Mouse (Mus musculus) lung, adult 2 months (tissue): ENCODE data around the gene Olfr145. TPM values are rescaled to one million over a fixed set of nuclear protein-coding genes. Genes with fewer than 3 reads are reported as not detected.

Experiments used
- DNase-seq: peaks from one replicate; pipeline ENCODE4 v3.0.0; 2022
- H3K4me1 ChIP-seq: fragments of 200-500 bp; 2 replicates; pipeline ENCODE4 v1.6.1; 2011; ENCODE audit warnings: low read length; ENCODE audit not compliant: control insufficient read depth, insufficient read depth
- H3K4me3 ChIP-seq: fragments of 200-500 bp; replicated peaks from 2 replicates; pipeline ENCODE3; 2011; ENCODE audit warnings: low read depth, mild to moderate bottlenecking, control low read depth, low read length; ENCODE audit errors: extremely low read depth
- CTCF ChIP-seq: fragments of 200-500 bp; IDR thresholded peaks from 2 replicates; pipeline ENCODE4 v1.5.1; 2011; ENCODE audit warnings: mild to moderate bottlenecking, low read length, control low read depth; ENCODE audit not compliant: insufficient read depth
- POLR2A ChIP-seq: fragments of 200-500 bp; IDR thresholded peaks from 2 replicates; pipeline ENCODE4 v1.6.1; 2011; ENCODE audit warnings: low read depth, mild to moderate bottlenecking, control low read depth, low read length, borderline replicate concordance; ENCODE audit errors: extremely low read depth
- WGBS: fragments of 180-500 bp; shearing (Covaris S2); methylation state at CpG from one replicate; pipeline ENCODE4 v1.1.7; 2018; 5-methylcytosine and 5-hydroxymethylcytosine counted together
- polyA plus RNA-seq: library from polyadenylated mRNA; depleted of rRNA; stranded (reverse); fragments of >200 nt; gene quantifications from 2 replicates; pipeline ENCODE4 v1.2.3, GENCODE M21; 2012; rRNA removed

The Olfr145 gene
- polyA plus RNA-seq, result not detected in 2 replicates

DNA sequence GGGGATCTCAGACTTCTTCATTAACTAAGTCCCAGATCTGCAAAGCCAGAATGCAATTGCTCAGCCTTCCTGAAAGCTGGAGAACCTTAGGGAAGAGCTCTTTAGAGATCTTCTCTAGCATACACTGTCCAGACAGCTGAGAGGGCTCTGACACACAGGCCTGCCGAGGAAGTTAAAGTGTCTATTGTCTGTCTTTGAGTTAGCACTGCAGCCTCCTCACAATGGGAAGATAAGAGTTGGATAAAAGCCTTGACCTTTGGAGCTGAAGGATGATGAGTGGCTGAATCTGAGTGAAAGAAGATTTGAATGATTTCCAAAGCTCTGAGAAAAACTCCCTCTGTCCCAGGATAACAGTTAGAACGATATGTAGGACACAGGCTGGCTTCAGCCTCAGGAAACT lies at the start of gene Olfr145:
Olfr145 (plus strand) TSS at position 64 of the 400 bp plus-strand sequence.
- 26% methylated on average over 2 of the region's 2 CpGs for WGBS
- Histone ChIP-seq H3K4me3 (no peak within 1 kb of the TSS), H3K4me1 (no peaks in the 10 kb centered on the region)
- no peak for DNase-seq
- no peak for TF ChIP-seq CTCF
- TF ChIP-seq POLR2A, result no peak

DNA sequence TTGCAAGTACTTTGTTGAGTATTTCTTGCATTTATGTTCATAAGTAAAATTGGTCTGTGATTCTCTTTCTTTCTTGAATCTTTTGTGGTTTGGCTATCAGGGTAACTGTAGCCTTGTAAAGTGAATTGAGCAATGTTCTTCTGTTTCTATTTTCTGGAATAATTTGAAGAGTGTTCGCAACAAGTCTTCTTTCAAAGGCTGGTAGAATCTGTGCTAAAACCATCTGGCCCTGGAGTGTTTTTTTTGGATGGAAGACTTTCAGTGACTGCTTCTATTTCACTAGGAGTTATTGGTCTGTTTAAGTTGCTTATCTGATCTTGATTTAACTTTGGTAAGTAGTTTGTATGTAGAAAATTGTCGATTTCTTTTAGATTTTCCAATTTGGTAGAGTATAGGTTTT lies 47.3 kb upstream of the Olfr145 start:
- H3K4me3 ChIP-seq, result no peak overlapping the region
- TF ChIP-seq CTCF, result no peak
- TF ChIP-seq POLR2A, result no peak
- no peak for DNase-seq
- 72% methylated on average over 2 of the region's 2 CpGs for WGBS
- H3K4me1 ChIP-seq, result no peaks in the 10 kb centered on the region

DNA sequence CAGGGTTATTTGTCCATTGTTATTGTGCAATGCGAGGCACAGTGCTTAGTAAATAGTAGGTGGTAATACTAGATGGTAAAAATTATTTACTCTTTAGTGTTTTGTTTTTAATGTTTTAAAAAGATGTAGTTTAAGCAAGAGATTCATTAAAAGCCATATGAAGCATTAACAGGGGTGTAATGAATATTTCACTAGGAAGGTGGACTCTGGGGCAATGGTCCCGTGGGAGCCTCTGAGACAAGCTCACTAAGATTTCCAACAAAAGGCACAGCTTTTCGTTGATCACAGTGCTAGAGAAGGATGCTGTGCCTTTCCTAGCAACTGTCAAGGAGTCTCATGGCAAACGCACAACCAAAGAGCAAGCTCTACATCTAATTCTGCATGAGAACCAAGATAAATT lies 42.6 kb upstream of the Olfr145 start, which contains the start of gene Olfr877:
Olfr877 (plus strand) TSS at position 301 of the 400 bp plus-strand sequence.
- TF ChIP-seq POLR2A, result no peak
- WGBS, result 67% methylated on average over 4 of the region's 4 CpGs
- Histone ChIP-seq H3K4me1 (no peaks in the 10 kb centered on the region), H3K4me3 (no peak within 1 kb of the TSS)
- DNase-seq, result no peak

DNA sequence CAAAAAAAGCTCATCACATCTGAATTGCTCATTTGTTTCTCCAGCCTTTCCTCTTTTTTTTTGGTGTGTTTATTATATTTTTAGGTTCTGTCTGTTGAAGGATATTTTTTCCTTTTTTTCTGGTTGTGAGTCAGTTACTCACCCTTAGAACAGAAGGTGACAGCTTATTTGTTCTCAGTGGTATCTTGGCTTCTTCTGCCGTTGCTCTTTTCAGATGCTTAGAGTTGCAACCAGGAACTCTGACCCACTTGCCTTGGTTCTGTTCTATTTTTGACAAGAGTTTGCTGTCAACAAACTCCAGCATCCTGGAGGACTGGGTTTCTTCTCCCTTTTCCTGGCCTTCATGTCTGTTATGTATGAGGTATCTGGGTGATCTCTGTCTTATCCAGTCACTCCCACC lies 33.2 kb upstream of the Olfr145 start:
- Histone ChIP-seq H3K4me3 (no peak overlapping the region), H3K4me1 (no peaks in the 10 kb centered on the region)
- 39% methylated on average over 1 of the region's 1 CpGs for WGBS
- no peak for TF ChIP-seq POLR2A
- TF ChIP-seq CTCF, result no peak
- DNase-seq, result no peak

DNA sequence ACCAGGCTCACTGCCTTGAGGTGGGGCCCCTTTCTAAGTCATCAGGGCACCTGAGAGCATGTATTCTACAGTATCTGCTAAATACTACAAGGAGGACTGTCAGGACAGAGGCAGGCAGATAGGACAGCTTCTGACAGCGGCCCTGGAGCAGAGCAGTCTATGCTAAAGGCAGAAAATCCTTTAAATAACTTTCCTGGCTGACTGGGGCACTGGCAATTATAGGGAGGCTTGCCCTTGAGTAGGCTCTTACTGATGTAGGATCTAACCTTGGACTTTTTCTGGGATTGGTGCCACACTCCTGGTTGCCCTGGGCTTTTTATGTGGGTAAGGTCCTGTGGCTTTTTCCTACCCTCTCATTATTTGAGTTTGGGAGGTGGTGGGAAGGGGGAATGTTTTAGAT lies 26.3 kb upstream of the Olfr145 start:
- Histone ChIP-seq H3K4me3 (no peak overlapping the region), H3K4me1 (no peaks in the 10 kb centered on the region)
- WGBS, result 46% methylated on average over 1 of the region's 1 CpGs
- no peak for TF ChIP-seq CTCF
- TF ChIP-seq POLR2A, result no peak
- DNase-seq, result no peak

DNA sequence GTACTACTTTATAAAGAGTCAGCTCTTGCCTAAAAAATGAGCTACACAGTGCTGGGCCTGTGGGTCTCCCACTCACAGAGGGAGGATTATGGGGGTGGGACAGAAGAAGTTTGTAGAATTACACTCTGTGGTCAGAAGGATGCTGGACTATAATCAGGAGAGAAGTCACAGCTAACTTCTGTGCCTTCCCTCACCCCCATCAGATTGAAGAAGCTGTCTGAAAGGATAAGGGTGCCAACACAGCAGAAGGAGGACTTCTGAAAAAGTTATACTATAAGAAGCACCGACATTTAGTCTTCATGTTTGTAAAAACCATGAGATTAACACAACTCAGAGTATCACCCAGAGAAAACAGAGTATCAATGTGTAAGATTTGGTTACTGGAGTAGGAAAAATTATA lies 25.4 kb upstream of the Olfr145 start:
- no peak for DNase-seq
- WGBS, result 69% methylated on average over 1 of the region's 1 CpGs
- no peak overlapping the region for H3K4me3 ChIP-seq
- TF ChIP-seq POLR2A (no peak), CTCF (no peak)
- H3K4me1 ChIP-seq, result no peaks in the 10 kb centered on the region

DNA sequence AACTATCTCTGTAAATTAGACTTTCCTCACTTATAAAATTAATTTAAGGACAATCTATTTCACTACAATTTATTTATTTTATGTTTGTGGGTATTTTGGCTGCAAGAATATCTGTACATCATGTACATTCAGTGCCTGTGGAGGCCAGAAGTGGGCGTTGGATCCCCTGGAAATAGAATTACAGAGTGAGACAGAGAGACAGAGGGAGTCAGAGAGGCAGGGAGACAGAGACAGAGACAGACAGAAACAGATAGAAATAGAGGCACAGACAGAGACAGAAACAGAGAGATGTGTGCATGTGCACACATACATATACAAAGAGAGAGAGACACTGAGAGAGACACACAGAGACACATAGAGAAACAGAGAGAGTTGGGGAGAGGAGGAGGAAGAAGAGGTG lies 25.0 kb upstream of the Olfr145 start:
- 36% methylated on average over 1 of the region's 1 CpGs for WGBS
- H3K4me3 ChIP-seq, result no peak overlapping the region
- H3K4me1 ChIP-seq, result no peaks in the 10 kb centered on the region
- DNase-seq, result no peak
- TF ChIP-seq CTCF (no peak), POLR2A (no peak)

DNA sequence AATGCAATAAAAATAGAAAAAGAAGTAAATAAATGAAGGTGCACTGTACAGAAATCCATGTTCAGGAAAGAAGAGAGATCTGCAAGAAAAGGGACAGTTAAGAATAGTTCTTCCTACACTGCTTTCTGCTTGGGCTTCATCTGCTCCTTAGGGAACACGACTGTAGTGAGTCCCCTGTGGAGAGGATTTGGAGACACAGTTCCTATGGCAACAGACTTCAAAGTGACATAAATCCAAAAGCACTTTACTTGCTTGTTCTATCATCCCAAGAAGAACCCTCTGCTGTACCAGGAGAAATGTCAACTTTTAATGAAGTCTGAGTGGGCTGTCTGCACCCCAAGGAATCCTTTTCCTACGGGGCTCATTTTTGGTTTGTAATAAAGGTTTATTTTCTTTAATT lies 5.6 kb upstream of the Olfr145 start:
- no peak for DNase-seq
- Histone ChIP-seq H3K4me3 (no peak overlapping the region), H3K4me1 (no peaks in the 10 kb centered on the region)
- 22% methylated on average over 2 of the region's 2 CpGs for WGBS
- no peak for TF ChIP-seq CTCF
- TF ChIP-seq POLR2A, result no peak

DNA sequence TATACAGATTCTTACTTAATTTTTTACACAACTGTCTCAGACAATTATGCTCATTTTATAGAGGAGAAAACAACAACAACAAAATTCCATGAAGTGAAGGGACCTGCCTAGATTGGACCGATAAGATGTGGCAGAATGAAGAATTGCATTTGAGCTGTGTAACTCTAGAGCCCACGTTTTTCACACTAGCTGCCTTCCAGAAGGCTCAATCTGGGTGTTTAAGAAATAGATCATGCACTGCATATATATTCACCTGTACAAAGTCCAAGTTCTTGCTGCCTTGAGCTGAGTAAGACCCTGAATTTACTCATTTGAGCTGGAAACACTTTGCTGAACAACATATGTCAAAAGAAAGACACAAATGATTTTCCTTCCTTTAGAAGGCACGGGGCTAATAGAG lies 9.0 kb downstream of the Olfr145 start:
- no peak for DNase-seq
- Histone ChIP-seq H3K4me1 (no peaks in the 10 kb centered on the region), H3K4me3 (no peak overlapping the region)
- WGBS, result 50% methylated on average over 3 of the region's 3 CpGs
- TF ChIP-seq POLR2A, result no peak
- no peak for TF ChIP-seq CTCF

DNA sequence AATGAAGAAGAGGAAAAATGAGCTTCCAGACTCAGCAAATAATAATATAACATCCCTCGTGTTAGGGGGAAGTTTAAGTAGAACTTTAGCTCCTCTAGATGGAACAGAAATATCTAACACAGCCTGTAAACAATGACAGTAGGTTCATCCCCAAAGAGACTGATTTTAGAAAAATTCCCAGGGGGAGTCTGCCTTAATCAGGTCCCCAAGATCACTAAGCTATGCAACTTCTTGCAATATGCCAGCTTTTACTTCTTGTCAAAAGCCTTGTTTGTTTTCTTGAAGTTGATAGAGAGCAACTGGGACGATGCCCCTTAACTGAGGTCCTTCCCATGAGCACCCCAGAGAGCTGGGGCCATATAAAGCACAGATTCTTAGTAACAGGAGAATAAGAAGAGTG lies 21.0 kb downstream of the Olfr145 start, which contains the start of gene Olfr878:
Olfr878 (plus strand) TSS at position 301 of the 400 bp plus-strand sequence.
- no peak for DNase-seq
- no peaks in the 10 kb centered on the region for H3K4me1 ChIP-seq
- no peak within 1 kb of the TSS for H3K4me3 ChIP-seq
- 64% methylated on average over 2 of the region's 2 CpGs for WGBS
- TF ChIP-seq POLR2A (no peak), CTCF (no peak)
